Mouse (Mus musculus) liver, embryonic 15.5 days (tissue): ENCODE data around the gene Rgs13. TPM values are rescaled to one million over a fixed set of nuclear protein-coding genes. Genes with fewer than 3 reads are reported as not detected.

ENCODE experiments used
- ATAC-seq: fragments of 200-750 bp; cut with Nextera tagmentation; 2 replicates; pipeline ENCODE4 v1.8.0; 2017; ENCODE audit warnings: moderate number of reproducible peaks, mild to moderate bottlenecking, moderate library complexity; ENCODE audit not compliant: insufficient read depth
- H3K27ac ChIP-seq: fragments of 300-500 bp; sonication (generic); replicated peaks from 2 replicates; pipeline ENCODE4 v1.5.1; 2015; ENCODE audit warnings: mild to moderate bottlenecking, inconsistent platforms
- H3K27me3 ChIP-seq: fragments of 300-500 bp; sonication (generic); 2 replicates; pipeline ENCODE4 v1.6.1; 2015; ENCODE audit warnings: mild to moderate bottlenecking, inconsistent platforms
- H3K36me3 ChIP-seq: fragments of 300-500 bp; sonication (generic); replicated peaks from 2 replicates; pipeline ENCODE4 v1.6.1; 2015; ENCODE audit warnings: moderate library complexity, mild to moderate bottlenecking, inconsistent platforms
- H3K4me1 ChIP-seq: fragments of 300-500 bp; sonication (generic); replicated peaks from 2 replicates; pipeline ENCODE4 v1.6.1; 2015; ENCODE audit warnings: inconsistent platforms
- H3K4me2 ChIP-seq: fragments of 300-500 bp; sonication (generic); 2 replicates; pipeline ENCODE4 v1.6.1; 2015; ENCODE audit warnings: moderate library complexity, mild to moderate bottlenecking, inconsistent platforms
- H3K4me3 ChIP-seq: fragments of 300-500 bp; sonication (generic); replicated peaks from 2 replicates; pipeline ENCODE4 v1.5.1; 2015; ENCODE audit warnings: mild to moderate bottlenecking, inconsistent platforms
- H3K9ac ChIP-seq: fragments of 300-500 bp; sonication (generic); 2 replicates; pipeline ENCODE4 v1.6.1; 2015; ENCODE audit warnings: moderate library complexity, mild to moderate bottlenecking, inconsistent platforms
- H3K9me3 ChIP-seq: fragments of 300-500 bp; sonication (generic); replicated peaks from 2 replicates; pipeline ENCODE4 v1.6.1; 2016; ENCODE audit warnings: inconsistent platforms
- WGBS: fragments of 180-500 bp; shearing (Covaris S2); methylation state at CpG from one replicate; pipeline ENCODE4 v1.1.7; 2015; ENCODE audit warnings: mixed read lengths; ENCODE audit not compliant: insufficient replicate concordance; 5-methylcytosine and 5-hydroxymethylcytosine counted together
- polyA plus RNA-seq: library from polyadenylated mRNA; unstranded; fragments of >200 nt; fragmentation: Nextera tagmentation; extraction: Ambion mirVana; gene quantifications from 2 replicates; pipeline ENCODE4 v1.2.1, GENCODE M21; 2015

Rgs13 gene
- polyA plus RNA-seq, result not detected in 2 replicates

DNA sequence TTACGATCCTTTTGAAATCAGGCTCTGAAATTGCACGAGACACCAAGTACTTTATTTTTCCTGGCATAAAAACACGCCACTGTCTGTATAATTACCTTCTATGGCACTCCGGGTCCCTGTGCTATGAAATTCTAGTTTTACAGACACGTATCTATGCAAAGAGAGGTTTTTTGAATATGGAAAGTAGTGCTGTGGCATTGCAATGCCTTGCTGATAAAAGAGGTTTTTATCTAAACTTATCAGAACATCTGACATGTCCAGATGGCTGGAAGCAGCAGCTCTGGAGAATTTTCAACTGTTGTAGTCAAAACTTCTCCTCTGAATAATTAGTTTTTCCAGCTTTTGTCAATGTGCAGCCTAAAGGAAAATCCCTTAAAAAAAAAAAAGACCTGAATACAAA lies at the start of gene Rgs13:
Gene Rgs13 (minus strand): TSS at position 207 of the 400 bp plus-strand sequence.
- no peaks in the 10 kb centered on the region for H3K9me3 ChIP-seq
- ATAC-seq, result no peak
- H3K9ac ChIP-seq, result no peak within 1 kb of the TSS
- H3K4me1 ChIP-seq, result no peaks in the 10 kb centered on the region
- 57% methylated on average over 5 of the region's 5 CpGs for WGBS
- H3K4me2 ChIP-seq, result no peak within 1 kb of the TSS
- H3K4me3 ChIP-seq, result no peak within 1 kb of the TSS
- no peaks in the 10 kb centered on the region for H3K36me3 ChIP-seq
- no peak within 1 kb of the TSS for H3K27ac ChIP-seq
- H3K27me3 ChIP-seq, result no peaks in the 10 kb centered on the region

GRCm38 (mm10) chr1:144215230-144215629 lies 38.1 kb upstream of the Rgs13 start:
- Histone ChIP-seq H3K9ac (no peak overlapping the region), H3K4me2 (no peak overlapping the region), H3K36me3 (no peaks in the 10 kb centered on the region), H3K4me3 (no peak overlapping the region), H3K4me1 (no peaks in the 10 kb centered on the region), H3K27ac (no peak overlapping the region), H3K9me3 (no peaks in the 10 kb centered on the region), H3K27me3 (no peaks in the 10 kb centered on the region)
- ATAC-seq, result no peak

- Histone ChIP-seq H3K9ac (no peak overlapping the region), H3K9me3 (no peaks in the 10 kb centered on the region), H3K27ac (no peak overlapping the region), H3K36me3 (no peaks in the 10 kb centered on the region), H3K4me3 (no peak overlapping the region), H3K4me1 (no peaks in the 10 kb centered on the region), H3K27me3 (no peaks in the 10 kb centered on the region), H3K4me2 (no peak overlapping the region)
- WGBS, result 52% methylated on average over 3 of the region's 3 CpGs
- ATAC-seq, result no peak
Measured at GRCm38 (mm10) chr1:144210912-144211311, 33.7 kb upstream of the Rgs13 start.

DNA sequence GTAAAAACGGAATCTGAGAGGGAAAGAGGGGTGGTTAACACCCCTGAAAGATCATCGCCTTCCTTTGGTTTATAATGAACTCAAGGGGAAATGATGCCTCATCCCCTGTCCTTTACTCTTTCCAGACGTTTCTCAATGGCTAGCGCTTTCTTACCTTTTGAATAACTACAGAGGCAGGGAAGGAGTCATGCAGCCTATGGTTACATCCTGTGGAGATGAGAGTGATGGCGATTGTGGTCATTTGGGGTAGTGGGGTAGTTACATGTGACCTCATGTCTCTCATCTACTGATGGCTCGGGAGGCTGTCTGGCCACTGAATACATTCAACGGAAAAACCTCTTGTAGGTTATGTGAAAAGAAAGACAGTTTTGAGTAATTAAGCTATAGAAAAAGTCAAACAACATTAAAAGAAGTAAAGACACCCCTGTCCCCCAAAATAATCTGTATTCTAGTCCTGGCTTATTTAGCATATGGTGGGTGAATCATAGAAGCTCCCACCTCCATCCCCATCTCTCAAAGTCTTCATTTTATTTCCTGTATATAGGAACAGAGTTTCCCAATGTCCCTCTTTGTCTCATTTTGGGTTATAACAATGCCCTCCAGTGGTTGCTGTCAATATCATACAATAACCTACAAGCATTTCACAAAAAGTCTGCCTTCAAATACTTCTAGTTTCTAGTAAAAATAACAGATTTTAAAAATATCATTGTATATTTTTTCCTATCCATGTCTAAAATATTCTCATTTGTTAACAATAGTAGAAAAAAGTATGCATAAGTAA lies 29.3 kb upstream of the Rgs13 start:
- H3K4me2 ChIP-seq, result no peak overlapping the region
- WGBS, result 46% methylated on average over 7 of the region's 7 CpGs
- H3K36me3 ChIP-seq, result no peaks in the 10 kb centered on the region
- no peaks in the 10 kb centered on the region for H3K9me3 ChIP-seq
- no peak overlapping the region for H3K4me3 ChIP-seq
- ATAC-seq, result no peak
- no peak overlapping the region for H3K27ac ChIP-seq
- H3K9ac ChIP-seq, result no peak overlapping the region
- H3K4me1 ChIP-seq, result no peaks in the 10 kb centered on the region
- no peaks in the 10 kb centered on the region for H3K27me3 ChIP-seq

GRCm38 (mm10) chr1:144204766-144205165 lies 27.6 kb upstream of the Rgs13 start:
- H3K9ac ChIP-seq, result no peak overlapping the region
- no peak for ATAC-seq
- H3K9me3 ChIP-seq, result no peaks in the 10 kb centered on the region
- H3K27ac ChIP-seq, result no peak overlapping the region
- 57% methylated on average over 2 of the region's 2 CpGs for WGBS
- H3K36me3 ChIP-seq, result no peaks in the 10 kb centered on the region
- H3K27me3 ChIP-seq, result no peaks in the 10 kb centered on the region
- H3K4me2 ChIP-seq, result no peak overlapping the region
- H3K4me3 ChIP-seq, result no peak overlapping the region
- no peaks in the 10 kb centered on the region for H3K4me1 ChIP-seq

GRCm38 (mm10) chr1:144202939-144203338 lies 25.8 kb upstream of the Rgs13 start:
- Histone ChIP-seq H3K4me1 (no peaks in the 10 kb centered on the region), H3K4me2 (no peak overlapping the region), H3K4me3 (no peak overlapping the region), H3K36me3 (no peaks in the 10 kb centered on the region), H3K27me3 (no peaks in the 10 kb centered on the region), H3K9ac (no peak overlapping the region), H3K27ac (no peak overlapping the region), H3K9me3 (no peaks in the 10 kb centered on the region)
- 32% methylated on average over 4 of the region's 4 CpGs for WGBS
- no peak for ATAC-seq

DNA sequence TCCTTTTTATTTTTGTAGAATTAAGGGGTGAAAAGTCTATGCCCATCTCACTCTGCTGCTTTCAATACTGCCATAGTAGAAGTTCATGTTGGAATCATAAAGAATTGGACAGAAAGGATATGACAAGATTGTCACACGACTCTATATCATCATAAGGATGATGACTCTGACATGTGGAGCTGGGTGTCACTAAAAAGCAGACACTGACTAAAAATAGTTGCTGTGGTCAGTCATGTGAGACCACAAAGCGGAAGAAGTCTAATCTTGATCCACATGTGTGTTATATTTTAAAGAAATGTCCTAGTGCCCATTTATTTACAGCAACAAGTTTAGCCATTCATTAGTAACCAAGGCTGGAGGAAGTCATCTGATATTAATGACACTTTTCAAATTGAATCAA lies 23.3 kb upstream of the Rgs13 start:
- Histone ChIP-seq H3K4me3 (no peak overlapping the region), H3K9ac (no peak overlapping the region), H3K36me3 (no peaks in the 10 kb centered on the region), H3K4me2 (no peak overlapping the region), H3K27me3 (no peaks in the 10 kb centered on the region), H3K4me1 (no peaks in the 10 kb centered on the region), H3K27ac (no peak overlapping the region), H3K9me3 (no peaks in the 10 kb centered on the region)
- 10% methylated on average over 2 of the region's 2 CpGs for WGBS
- ATAC-seq, result no peak

- no peaks in the 10 kb centered on the region for H3K27me3 ChIP-seq
- WGBS, result 5% methylated on average over 1 of the region's 1 CpGs
- no peak overlapping the region for H3K4me3 ChIP-seq
- no peaks in the 10 kb centered on the region for H3K4me1 ChIP-seq
- H3K9me3 ChIP-seq, result no peaks in the 10 kb centered on the region
- no peak overlapping the region for H3K9ac ChIP-seq
- H3K4me2 ChIP-seq, result no peak overlapping the region
- H3K27ac ChIP-seq, result no peak overlapping the region
- H3K36me3 ChIP-seq, result no peaks in the 10 kb centered on the region
- ATAC-seq, result no peak
Measured at GRCm38 (mm10) chr1:144199538-144199937, 22.4 kb upstream of the Rgs13 start.

GRCm38 (mm10) chr1:144197684-144198083 lies 20.5 kb upstream of the Rgs13 start:
- 26% methylated on average over 3 of the region's 3 CpGs for WGBS
- H3K4me2 ChIP-seq, result no peak overlapping the region
- no peaks in the 10 kb centered on the region for H3K36me3 ChIP-seq
- H3K9ac ChIP-seq, result no peak overlapping the region
- H3K4me3 ChIP-seq, result no peak overlapping the region
- H3K27me3 ChIP-seq, result no peaks in the 10 kb centered on the region
- no peaks in the 10 kb centered on the region for H3K9me3 ChIP-seq
- ATAC-seq, result no peak
- H3K27ac ChIP-seq, result no peak overlapping the region
- H3K4me1 ChIP-seq, result no peaks in the 10 kb centered on the region

DNA sequence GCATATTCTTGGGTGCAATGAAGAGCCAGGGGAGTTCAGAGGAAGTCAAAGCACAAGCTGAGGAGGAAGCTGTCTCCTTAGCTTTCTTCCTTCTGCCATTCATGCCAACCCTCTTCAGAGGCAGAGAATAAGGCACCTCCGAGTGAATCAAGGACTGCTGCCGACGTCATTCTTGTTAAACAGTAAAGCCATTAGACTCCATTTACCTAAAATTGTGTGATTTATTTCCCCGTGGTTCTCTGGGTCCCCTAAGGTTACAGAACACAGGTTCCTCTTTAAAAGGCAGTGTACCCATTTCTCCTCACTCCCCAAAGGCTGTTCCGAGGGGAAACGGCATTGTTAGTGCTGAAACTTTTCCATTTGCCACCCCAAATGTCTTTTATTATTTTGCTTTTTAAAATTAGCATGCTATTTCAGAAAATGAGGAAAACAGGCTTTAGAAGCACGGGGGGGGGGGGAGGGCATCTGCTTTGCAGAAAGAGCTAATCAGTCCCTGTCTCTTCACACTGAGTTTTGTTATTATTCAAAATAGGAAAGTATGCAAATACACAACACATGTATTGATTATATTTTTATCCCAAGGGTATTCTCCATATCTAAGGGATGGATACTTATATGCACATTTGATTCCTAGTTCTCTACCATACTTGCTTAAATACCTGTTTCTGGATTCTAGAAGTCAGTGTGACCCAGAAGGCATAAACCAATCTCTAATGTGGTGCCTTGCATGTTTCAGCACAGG lies 9.7 kb upstream of the Rgs13 start:
- WGBS, result 29% methylated on average over 7 of the region's 7 CpGs

DNA sequence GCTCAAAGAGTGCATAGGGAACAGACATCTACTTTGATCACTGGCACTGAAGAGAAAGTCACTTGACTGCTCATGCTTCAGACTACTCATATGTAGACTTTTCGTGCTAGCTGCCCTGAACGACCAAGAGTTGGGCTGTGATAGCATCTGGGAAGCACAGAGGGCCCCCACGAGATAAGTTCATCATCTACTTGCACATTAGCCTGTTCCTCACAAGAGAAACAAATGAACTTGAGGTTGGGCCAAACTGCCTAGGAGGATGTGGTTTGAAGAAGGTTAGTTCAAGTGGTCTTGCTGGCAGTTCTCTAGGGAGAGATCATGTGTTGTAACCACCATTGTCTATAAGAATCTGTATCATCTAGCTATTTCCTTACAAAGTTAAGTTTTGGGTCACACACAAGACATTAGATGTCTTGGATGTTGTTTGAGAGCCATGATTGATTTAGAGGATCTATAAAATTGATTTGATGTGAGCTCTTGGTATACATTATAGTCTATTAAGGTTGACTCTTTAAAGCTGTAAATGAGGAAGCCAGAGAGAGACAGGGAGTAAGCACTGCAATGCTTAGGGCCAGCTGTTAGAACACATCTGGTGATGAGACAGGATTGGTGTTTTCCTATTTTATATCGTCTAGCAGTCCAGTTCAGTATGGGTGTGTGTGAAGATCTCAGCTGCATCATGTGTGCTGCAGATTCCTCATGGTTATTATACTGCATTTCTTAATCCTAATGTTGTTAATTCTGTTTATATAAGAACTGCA lies 8.0 kb upstream of the Rgs13 start:
- no peak overlapping the region for H3K4me3 ChIP-seq
- no peak overlapping the region for H3K4me2 ChIP-seq
- no peaks in the 10 kb centered on the region for H3K36me3 ChIP-seq
- WGBS, result 13% methylated on average over 4 of the region's 4 CpGs
- ATAC-seq, result no peak
- no peaks in the 10 kb centered on the region for H3K9me3 ChIP-seq
- no peak overlapping the region for H3K27ac ChIP-seq
- H3K27me3 ChIP-seq, result no peaks in the 10 kb centered on the region
- H3K4me1 ChIP-seq, result no peaks in the 10 kb centered on the region
- no peak overlapping the region for H3K9ac ChIP-seq

More for the DNA sequence above, 9.7 kb upstream of the Rgs13 start:
- H3K27ac ChIP-seq, result no peak overlapping the region
- H3K9ac ChIP-seq, result no peak overlapping the region
- H3K9me3 ChIP-seq, result no peaks in the 10 kb centered on the region
- no peaks in the 10 kb centered on the region for H3K4me1 ChIP-seq
- H3K27me3 ChIP-seq, result no peaks in the 10 kb centered on the region
- H3K4me3 ChIP-seq, result no peak overlapping the region
- no peak overlapping the region for H3K4me2 ChIP-seq
- no peak for ATAC-seq
- H3K36me3 ChIP-seq, result no peaks in the 10 kb centered on the region
